Mouse (Mus musculus) G1E (cell line): ENCODE results near the gene Gng11.

ENCODE experiments used
- CTCF ChIP-seq: IDR thresholded peaks from 2 replicates; pipeline ENCODE4 v1.5.1; 2012; ENCODE audit warnings: low read depth, low read length, inconsistent platforms, mixed read lengths
- GATA1 ChIP-seq: IDR thresholded peaks from 2 replicates; pipeline ENCODE4 v1.6.1; 2012; ENCODE audit warnings: borderline replicate concordance, low read length, inconsistent platforms, mixed read lengths

DNA sequence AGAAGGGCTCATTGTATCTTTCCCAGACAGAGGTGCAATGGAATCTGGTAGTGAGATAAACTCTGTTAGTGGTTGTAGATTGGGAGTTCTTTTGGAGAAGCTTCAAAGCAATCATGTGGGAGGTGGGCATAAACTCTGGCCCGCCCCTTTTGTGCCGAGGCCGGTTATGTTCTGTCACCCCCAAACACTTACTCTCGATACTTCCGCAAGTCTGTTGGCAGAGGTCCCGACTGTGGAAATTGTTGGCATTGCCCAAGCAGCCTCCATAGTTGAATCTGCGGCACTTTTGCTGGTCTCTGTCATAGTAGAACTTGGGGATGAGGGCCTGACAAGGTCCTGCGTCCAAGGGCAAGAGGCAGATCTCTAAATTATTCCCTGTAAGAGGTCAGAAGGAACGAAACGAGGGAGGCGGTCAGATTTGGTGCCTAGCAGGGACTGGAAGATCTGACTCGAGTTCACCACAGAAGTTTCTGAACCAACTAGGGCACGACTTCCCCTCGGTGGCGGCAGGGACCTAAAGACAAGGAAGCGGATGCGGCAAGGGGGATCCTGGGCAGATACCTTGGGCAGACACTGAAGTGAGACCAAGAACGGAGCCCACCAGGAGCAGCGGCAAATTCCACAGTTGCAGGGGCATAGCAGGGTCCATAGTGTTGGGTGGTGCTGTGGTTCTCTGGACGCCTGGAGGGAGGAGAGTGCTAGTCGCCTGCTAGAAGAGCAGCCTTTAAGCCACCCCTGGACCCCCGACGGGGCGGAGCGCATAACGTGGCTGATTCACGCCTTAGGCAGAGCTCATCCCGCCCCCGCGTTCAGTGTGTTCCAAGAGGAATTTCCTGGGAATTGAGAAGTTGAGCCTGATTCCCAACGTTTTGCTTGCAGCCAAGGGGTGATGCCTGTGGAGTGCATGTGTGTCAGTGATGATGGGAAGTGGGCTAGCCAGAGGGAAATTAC lies 35.8 kb upstream of the Gng11 start:
- TF ChIP-seq CTCF, result no peak
- no peak for TF ChIP-seq GATA1
